Mouse (Mus musculus): ENCODE measurements at regions not wholly inside any gene's neighbourhood (a gene's known extent, or its start where the extent isn't known, plus 50 kb on each side); places are given as distances from the start of the nearest gene placed in this dataset.

GRCm38 (mm10) chr16:79398476-79398875 lies 307.6 kb upstream of the Tmprss15 start:
- TF ChIP-seq CTCF (IDR thresholded peaks at IDR 0.05; ENCODE audit: control insufficient read depth, insufficient read depth, insufficient read length) = no peak
- no peak for TF ChIP-seq USF1 (IDR thresholded peaks at IDR 0.05; ENCODE audit: low read depth)
- TF ChIP-seq MAX (IDR thresholded peaks at IDR 0.05) = no peak
- no peak for TF ChIP-seq MYOG (IDR thresholded peaks at IDR 0.05; ENCODE audit: control insufficient read depth, extremely low read depth, insufficient read length)
- TF ChIP-seq CEBPB (IDR thresholded peaks at IDR 0.05; ENCODE audit: low read depth) = no peak

All from C2C12 (cell line).